Mouse (Mus musculus): ENCODE results near the gene Gm20518.

Gene Gm20518

DNA sequence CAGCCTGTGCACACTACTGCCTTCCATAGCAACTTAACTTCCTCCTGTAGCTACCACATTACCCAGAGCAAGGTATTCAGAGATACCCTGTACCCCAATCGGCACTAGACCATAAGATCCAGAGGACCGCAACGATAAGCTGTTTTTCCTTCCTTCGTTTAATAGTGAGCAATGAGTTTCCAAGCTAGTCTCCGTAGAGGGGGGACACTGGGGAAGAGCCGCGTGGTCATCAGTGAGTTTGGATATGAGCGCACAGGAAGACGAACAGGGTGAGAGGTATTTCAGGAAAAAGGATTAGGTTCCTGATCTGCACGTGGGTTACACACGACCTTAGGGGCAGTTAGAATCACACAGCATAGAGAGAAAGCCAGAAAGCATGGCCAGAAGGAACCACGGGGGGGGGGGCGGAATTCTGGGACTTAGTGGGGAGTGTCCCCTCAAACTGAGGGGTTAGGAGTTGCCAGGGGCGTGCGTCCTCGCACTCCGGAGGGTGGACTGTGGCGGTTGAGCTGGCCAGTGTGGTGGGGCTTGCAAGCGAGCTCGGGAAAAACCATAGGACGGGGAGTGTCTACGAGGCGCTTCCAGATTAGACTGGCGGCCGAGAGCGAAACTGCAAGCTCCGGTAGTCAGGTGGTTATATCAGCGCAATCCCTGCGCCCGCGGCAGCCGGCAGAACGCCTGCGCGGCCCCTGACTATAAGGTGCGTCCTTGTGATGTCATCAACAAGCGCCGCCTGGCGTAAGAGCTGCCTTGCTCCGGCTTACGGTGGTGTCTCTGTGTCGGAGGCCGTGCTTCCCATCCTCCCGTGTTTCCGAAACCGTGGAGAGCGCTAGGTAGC lies 30.1 kb upstream of the Gm20518 start:
- POLR2A ChIA-PET: interaction anchor here (0.6 to 13.2 kb wide), 83 partner anchors 5 to 470 kb away, joined by 3 to 180 read pairs (median 4); partner anchors contain the start of genes Ess2 (in 3 of the 4), Ranbp1 (in 3 of the 4), Trmt2a (in 3 of the 4) and Gm20518 (in 2 of the 4)

DNA sequence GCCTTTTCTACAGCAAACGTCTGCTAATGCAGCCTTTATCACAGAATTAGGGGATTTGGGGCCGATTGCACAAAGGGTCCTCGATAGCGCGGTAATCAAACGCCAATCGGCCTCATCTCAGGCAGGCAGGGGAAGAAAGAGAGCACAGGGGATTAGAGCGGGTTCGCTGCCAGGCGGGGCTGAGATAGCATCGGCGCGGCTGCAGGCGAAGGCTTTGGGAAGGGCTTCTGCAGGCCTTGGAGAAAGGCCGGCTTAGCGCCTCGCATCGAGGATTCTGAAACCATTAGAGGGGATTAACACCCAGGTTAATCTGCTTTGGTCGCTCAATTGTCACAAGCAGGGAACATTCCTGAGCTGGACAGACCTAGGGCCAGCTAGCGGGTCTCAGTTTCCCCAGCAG lies 29.1 kb upstream of the Gm20518 start:
- CTCF ChIA-PET: interaction anchor here in 3 of 4 experiments (1.4 to 3.1 kb wide), 8 partner anchors 8 to 132 kb away, joined by 5 to 24 read pairs (median 8); partner anchors contain the start of genes Dgcr6 (in 1 of the 3), Ess2 (in 1 of the 3) and Slc25a1 (in 1 of the 3)
- POLR2A ChIA-PET: interaction anchor here in 3 of 4 experiments (0.5 to 13.2 kb wide), 31 partner anchors 4 to 328 kb away, joined by 3 to 180 read pairs (median 5); partner anchors contain the start of genes Ess2 (in 2 of the 3), Gm20518 (in 2 of the 3), Ranbp1 (in 2 of the 3) and Trmt2a (in 2 of the 3)

More for the DNA sequence above, 30.1 kb upstream of the Gm20518 start:
- CTCF ChIA-PET: interaction anchor here (0.6 to 3.1 kb wide), 29 partner anchors 8 to 339 kb away, joined by 3 to 24 read pairs (median 5); partner anchors contain the start of genes Ess2 (in 2 of the 4), Dgcr6 (in 1 of the 4), Gm20518 (in 1 of the 4) and Prodh (in 1 of the 4)

DNA sequence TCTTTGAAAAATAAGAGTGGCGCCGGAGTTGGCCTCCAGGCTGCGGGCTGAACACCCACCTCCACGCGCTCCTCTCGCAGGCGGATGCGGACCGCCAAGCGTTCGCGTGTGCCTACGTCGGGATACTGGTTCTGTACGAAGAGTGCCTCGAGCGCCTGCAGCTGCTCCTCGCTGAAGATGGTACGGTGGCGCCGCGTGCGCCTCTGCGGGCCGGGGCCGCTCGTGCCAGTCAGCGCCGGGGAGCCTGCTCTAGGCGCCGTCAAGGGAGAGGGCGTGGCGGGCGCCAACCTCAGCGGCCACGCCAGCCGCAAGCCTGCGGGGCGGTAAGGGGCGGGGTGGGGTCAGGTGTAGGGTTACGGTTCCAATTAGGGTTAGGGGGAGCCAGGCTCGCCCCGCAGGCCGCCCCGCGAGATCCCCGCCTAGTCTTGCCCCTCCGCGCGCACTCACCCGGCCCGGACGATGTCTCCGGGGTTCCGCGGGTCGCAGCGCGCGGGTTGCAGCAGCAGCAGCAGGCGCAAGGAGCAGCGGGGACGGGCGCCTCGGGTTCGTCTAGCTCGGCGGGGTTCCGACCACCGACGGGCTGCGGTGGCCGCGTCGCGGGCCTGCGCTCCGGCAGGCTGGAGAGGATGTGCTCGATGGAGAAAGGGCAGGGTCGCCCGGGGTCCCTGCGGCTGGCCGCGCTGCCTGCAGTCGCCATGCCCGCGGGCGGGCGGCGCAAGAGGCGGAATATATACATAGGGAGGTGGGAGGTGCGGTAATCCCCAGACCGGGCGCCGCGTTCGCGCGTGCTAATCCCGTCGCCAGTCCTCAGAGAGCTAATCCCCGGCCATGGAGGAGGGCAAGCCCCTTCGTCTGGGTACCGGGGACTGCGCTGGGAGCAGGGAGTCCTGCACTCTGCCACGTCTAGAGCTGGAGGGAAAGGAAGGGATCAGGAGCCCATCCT lies 23.1 kb upstream of the Gm20518 start, which contains the start of gene Gsc2:
Gsc2 (minus strand) TSS at position 753 of the 943 bp plus-strand sequence.
- POLR2A ChIA-PET: interaction anchor here in 3 of 4 experiments (0.7 to 13.2 kb wide), 19 partner anchors 9 to 651 kb away, joined by 3 to 180 read pairs (median 5); partner anchors contain the start of genes Gm20518 (in 3 of the 3), Slc25a1 (in 3 of the 3) and Dgcr6 (in 1 of the 3)
- CTCF ChIA-PET: interaction anchor here (0.6 to 1.6 kb wide), 11 partner anchors 13 to 354 kb away, joined by 3 to 15 read pairs (median 3); partner anchors contain the start of genes Slc25a1 (in 2 of the 4), Gm20518 (in 1 of the 4) and Lrrc74b (in 1 of the 4)

DNA sequence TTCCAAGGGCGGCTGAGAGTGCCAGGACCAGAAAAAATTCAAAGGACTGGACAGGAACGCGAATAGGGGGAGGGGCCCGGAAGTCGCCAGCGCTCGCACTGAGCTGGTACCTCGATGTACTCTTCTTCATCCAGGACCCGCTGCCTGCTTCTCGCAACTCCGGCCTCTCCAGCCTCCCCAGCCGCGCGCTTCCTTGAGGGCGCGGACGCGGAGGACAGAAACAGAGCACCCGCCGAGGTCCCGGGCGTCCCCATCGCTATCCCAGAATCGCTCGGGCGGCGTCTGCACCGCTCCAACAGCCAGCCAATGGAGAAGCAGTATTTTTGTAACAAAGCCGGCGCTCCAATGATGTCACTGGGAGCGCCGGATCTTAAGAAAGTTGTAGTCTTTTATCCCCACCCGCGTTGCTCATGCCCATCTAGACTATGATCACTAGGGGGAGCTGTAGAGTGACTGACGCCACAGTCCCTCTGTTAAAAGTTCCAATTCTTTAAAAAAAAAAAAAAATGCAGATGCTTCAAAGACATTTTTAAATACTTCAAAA lies 19.7 kb upstream of the Gm20518 start, which contains the start of gene Ess2:
Ess2 (minus strand) TSS at position 297 of the 544 bp plus-strand sequence.
- POLR2A ChIA-PET: interaction anchor here (0.6 to 13.2 kb wide), 25 partner anchors 8 to 348 kb away, joined by 3 to 180 read pairs (median 6); partner anchors contain the start of genes Gm20518 (in 3 of the 4), Slc25a1 (in 3 of the 4) and Prodh (in 1 of the 4)
- CTCF ChIA-PET: interaction anchor here (0.6 to 3.3 kb wide), 17 partner anchors 9 to 167 kb away, joined by 3 to 24 read pairs (median 5); partner anchors contain the start of genes Slc25a1 (in 2 of the 4) and Gm20518 (in 1 of the 4)

DNA sequence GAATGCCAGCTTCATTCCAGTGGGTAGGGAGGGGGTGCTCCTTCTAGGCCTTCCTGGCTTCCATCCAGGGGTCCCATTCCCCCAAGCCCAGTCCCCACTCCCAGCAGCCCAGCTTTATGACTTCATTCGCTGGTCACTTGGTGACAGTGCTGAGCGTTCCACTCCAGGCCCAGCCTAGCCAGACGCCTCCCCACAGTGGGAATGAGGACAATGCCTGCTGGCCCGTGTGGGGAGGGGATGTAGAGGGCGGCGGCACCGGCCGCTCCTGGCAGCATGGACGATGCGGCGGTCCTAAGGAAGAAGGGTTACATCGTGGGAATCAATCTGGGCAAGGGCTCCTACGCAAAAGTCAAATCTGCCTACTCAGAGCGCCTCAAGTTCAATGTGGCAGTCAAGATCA lies 7.0 kb upstream of the Gm20518 start, which contains the start of the genes Dgcr2 and Tssk2:
Dgcr2 (minus strand) TSS at position 101 of the 400 bp plus-strand sequence.
Tssk2 (plus strand) TSS at position 176 of the 400 bp plus-strand sequence.
- ChIA-PET POLR2A (interaction anchor here in 1 of 4 experiments (1.2 to 1.6 kb wide), 3 partner anchors 9 to 32 kb away, joined by 3 read pairs; no protein-coding TSS in a partner anchor), CTCF (no interaction called here)

DNA sequence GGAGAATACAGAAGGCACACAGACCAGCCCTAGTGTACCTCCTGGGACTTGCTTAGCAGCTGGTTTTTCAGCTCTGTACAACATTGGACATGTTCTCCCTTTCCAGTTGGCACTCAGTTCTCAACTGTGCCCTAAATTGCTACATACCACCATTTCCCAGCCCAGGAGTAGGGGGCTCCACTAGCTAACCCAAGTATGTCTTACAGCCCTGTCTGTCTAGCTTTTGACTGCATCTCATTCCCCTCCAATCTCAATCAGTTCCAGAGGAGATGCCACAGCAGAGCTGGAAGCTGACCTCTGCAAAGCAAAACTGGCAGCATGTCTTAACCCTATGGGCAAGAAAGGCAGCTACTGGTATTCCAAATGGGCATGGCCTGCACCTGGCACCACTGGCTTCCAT lies 4.6 kb upstream of the Gm20518 start:
- ChIA-PET POLR2A (interaction anchor here in 2 of 4 experiments (0.6 to 2.4 kb wide), 8 partner anchors 10 to 549 kb away, joined by 3 to 8 read pairs (median 4); partner anchors contain the start of genes Gsc2 (in 1 of the 2) and Slc25a1 (in 1 of the 2)), CTCF (no interaction called here)

DNA sequence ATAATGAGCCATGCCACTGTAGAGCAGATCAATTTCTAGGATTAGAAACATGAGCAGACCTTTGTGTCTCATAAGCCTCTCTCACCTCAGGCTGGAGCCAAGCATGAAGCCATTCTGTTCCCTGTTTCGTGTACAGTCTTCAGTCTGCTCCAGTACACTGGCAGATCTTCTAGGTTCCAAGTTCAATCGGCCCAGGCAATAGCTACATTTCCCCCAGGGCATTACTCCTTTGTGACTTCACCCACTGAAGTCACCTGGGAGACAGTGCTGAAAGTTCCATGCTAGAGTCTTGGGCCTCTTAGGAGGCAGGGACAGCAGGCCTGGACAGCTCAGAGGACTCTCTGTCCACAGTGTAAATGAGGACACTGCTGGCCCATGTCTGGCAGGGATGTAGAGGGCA lies 2.5 kb upstream of the Gm20518 start, which contains the start of gene Tssk1:
Tssk1 (plus strand) TSS at position 301 of the 400 bp plus-strand sequence.
- CTCF ChIA-PET: no interaction called here

DNA sequence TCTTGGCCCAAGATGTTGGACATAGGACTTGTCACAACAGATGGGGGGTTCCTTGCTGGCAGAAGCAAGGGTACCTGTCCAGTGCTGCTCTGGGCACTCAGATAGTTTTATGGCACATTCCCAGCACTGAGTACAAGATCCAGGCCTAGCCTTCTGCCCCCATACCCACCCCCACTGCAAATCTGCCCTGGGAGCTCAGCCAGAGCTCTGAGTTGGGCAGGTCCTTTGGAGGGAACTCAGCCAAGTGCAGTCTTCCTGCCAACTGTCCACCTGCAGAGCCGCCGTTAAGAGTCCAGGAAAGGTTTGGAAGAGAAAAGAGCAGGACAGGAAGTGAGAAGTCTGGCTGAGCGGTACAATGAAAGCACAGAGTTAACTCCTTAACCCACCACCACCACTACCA lies 1.1 kb upstream of the Gm20518 start:
- ChIA-PET CTCF (interaction anchor here in 2 of 4 experiments (1.4 to 2.8 kb wide), 7 partner anchors 36 to 318 kb away, joined by 4 to 14 read pairs (median 5); partner anchors contain the start of gene Slc25a1 (in 1 of the 2)), POLR2A (interaction anchor here (1.1 to 4.6 kb wide), 43 partner anchors 7 to 362 kb away, joined by 3 to 52 read pairs (median 7); partner anchors contain the start of genes Ess2 (in 3 of the 4), Slc25a1 (in 3 of the 4), Gsc2 (in 1 of the 4) and Thap7 (in 1 of the 4))

More for the DNA sequence above, 2.5 kb upstream of the Gm20518 start, which contains the start of gene Tssk1:
- POLR2A ChIA-PET: interaction anchor here in 2 of 4 experiments (0.6 to 2.4 kb wide), 4 partner anchors 9 to 195 kb away, joined by 3 to 8 read pairs (median 6); no protein-coding TSS in a partner anchor

DNA sequence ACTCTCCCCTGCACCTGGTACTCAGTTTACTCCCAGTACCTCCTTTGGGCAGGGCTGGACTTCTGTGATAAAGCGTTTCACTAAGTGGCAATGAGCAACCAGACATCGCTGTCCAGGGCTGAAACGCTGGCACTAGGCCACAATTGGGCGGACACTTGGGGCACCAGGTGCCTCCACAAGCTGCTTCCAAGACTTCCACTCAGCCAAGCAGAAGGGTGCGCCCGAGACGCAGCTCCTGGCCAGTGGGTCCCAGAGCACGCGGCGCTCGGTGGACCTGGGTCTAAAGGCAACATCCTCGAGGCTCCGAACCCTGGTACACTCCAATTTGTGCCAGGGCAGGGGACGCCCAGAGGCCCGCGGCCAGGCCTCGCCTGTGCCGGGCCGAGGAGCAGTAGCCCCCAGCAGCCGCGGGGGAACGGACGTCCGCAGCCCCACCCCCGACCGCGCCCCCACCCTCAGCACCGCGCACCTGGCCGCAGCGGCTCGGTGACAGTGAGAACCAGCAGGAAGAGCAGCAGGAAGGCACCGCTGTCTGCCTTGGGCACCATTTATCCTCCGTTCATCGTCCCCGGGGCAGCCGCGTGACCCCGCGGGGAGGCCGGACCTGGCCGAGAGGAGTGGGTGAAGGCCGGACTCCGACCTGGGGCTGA lies 429 bp downstream of the Gm20518 start:
- ChIA-PET CTCF (interaction anchor here in 3 of 4 experiments (0.5 to 2.8 kb wide), 23 partner anchors 9 to 744 kb away, joined by 3 to 14 read pairs (median 4); partner anchors contain the start of genes Ccdc116 (in 1 of the 3), Dgcr6 (in 1 of the 3), Ess2 (in 1 of the 3) and Slc25a1 (in 1 of the 3)), POLR2A (interaction anchor here (0.6 to 4.6 kb wide), 100 partner anchors 8 to 921 kb away, joined by 3 to 52 read pairs (median 5); partner anchors contain the start of genes Ess2 (in 3 of the 4), Gsc2 (in 3 of the 4), Slc25a1 (in 3 of the 4) and Cdc45 (in 1 of the 4))

DNA sequence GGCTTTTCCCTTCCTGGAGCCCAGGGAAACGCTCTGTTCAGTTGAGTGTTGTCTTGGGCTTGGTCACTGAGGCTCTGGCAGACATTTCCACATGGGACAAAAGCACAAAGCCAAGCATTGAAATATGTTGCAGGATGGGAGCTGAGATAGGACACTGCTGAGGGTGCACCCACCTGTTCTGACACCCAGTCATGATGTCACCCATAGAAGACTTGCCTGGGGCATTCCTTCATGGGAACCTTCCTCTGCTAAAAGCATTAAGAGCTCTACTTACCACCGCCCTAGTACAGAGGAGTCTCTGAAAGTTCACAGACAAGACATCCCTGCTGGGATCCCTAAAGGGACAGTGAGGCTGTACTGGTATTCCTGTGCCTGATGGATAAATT lies 1.1 kb downstream of the Gm20518 start:
- ChIA-PET POLR2A (interaction anchor here (0.6 to 4.6 kb wide), 36 partner anchors 8 to 922 kb away, joined by 3 to 52 read pairs (median 8); partner anchors contain the start of genes Ess2 (in 2 of the 4), Slc25a1 (in 2 of the 4), Cdc45 (in 1 of the 4) and Gsc2 (in 1 of the 4)), CTCF (interaction anchor here in 2 of 4 experiments (0.7 to 2.8 kb wide), 2 partner anchors 41 to 670 kb away, joined by 6 to 14 read pairs; no protein-coding TSS in a partner anchor)

DNA sequence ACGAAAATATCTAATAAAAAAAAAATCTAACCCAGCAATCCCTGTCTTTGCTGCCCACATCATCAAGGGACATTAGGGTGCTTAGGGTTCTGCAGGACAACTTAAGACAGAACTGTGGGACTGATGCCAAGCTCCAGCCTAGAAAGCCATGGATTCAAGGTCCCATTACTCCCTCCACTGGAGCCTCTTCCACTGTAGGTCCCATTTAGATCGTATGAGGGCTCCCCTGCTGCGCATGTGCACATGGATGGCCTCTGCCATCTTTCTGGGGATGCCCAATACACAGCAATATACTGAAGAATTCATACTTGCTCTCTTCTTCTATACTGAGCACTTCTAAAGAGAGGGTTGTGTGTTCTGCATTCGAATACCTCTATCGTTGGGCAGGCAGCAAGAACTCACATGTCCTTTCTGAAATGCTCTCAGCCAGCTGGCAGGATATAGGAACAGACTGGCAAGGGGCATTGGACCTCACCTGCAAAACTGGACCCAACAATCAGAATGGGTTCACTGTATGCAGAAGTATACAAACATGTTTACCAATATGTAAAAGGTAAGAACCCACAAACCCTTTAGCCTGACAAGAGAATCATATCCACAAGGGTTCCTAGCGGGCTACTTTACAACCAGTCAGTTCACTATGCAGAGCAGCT lies 1.7 kb downstream of the Gm20518 start:
- POLR2A ChIA-PET: interaction anchor here in 2 of 4 experiments (0.7 to 4.6 kb wide), 14 partner anchors 9 to 199 kb away, joined by 3 to 52 read pairs (median 11); partner anchors contain the start of genes Slc25a1 (in 2 of the 2), Ess2 (in 1 of the 2) and Klhl22 (in 1 of the 2)

DNA sequence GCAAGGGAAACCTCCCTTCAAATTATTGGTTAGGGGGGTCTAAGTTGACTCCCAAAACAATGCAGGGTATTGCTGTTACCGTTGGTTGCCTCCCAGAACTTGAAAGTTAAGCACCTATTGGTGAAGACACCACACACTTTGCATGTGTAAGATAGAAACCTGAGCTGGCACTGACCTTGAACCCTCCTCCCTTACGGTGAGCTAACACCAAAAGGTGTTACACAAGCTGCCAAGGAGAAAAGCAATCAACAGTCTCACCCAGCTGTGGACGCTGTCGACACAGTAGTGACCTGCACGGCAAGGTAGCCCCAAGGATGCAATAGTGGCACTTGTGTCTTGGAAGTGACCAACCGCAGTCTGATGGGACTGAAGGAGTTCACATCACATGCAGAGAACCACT lies 7.4 kb downstream of the Gm20518 start:
- CTCF ChIA-PET: interaction anchor here in 1 of 4 experiments (1.7 kb wide), 1 partner anchor 35 kb away, joined by 4 read pairs; no protein-coding TSS in a partner anchor
- POLR2A ChIA-PET: interaction anchor here in 3 of 4 experiments (0.7 to 6.8 kb wide), 18 partner anchors 7 to 205 kb away, joined by 3 to 36 read pairs (median 4); partner anchors contain the start of genes Slc25a1 (in 2 of the 3), Ess2 (in 1 of the 3), Gm20518 (in 1 of the 3) and Klhl22 (in 1 of the 3)

More for the DNA sequence above, 1.7 kb downstream of the Gm20518 start:
- CTCF ChIA-PET: interaction anchor here in 1 of 4 experiments (0.7 kb wide), 1 partner anchor 670 kb away, joined by 6 read pairs; no protein-coding TSS in a partner anchor

DNA sequence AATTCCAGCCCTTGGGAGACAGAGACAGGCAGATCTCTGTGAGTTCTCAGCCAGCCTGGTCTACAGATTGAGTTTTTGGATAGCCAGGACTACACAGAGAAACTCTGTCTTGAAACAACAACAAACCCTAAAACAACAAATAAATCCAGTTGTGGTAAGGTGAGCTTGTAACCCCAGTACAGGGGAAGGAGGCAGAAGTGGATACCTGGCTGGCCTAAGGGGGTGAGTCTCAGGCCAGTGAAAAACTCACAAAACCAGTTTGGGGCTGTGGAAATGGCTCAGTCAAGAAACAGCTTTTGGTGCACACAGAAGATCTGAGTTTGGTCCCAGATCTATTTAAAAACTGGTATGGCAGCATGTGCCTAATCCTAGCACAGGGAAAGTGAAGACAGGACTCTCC lies 9.3 kb downstream of the Gm20518 start:
- CTCF ChIA-PET: no interaction called here
- POLR2A ChIA-PET: interaction anchor here in 3 of 4 experiments (0.9 to 6.8 kb wide), 6 partner anchors 9 to 15 kb away, joined by 3 to 36 read pairs (median 6); partner anchors contain the start of gene Gm20518 (in 3 of the 3)

DNA sequence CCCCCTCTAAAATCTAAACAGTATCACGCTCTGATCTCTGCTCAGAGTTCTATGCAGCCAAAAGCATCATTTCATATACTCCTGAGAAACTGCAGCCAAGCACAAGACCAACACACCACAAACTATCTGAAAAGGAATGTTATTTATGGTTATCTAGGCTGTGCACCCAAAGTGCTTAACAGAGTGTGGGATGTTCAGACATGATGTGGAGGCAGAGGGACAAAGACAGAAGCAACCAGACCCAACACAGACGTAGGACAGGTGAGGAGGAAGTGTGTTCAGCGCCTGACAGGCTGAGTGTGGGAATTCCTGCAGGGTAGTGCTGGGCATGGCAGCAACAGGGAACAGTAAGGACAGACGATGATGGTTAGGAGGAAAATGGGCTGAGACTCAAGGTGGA lies 11.9 kb downstream of the Gm20518 start:
- POLR2A ChIA-PET: interaction anchor here in 2 of 4 experiments (0.7 to 6.8 kb wide), 6 partner anchors 8 to 45 kb away, joined by 3 to 36 read pairs (median 4); partner anchors contain the start of gene Gm20518 (in 2 of the 2)
- CTCF ChIA-PET: no interaction called here
